ENCODE assay signal across 28 mouse cellular contexts in genomic region chr4:110172028-110172427, GRCm38 (mm10).
"Had no signal": no experiment of that assay in that cellular context is flagged by ENCODE, and none has a peak within 500 bp of the region (broad histone marks: within the 10 kb centered on the region; RNA-seq: fewer than 3 reads in every experiment).

No protein-coding gene starts in this region.

- H3K27me3 ChIP-seq: heart, embryonic 12.5 days; heart, embryonic 13.5 days; heart, embryonic 15.5 days; hindbrain, embryonic 12.5 days; hindbrain, embryonic 13.5 days; hindbrain, embryonic 15.5 days; intestine, embryonic 15.5 days; kidney, embryonic 15.5 days had no signal

- ATAC-seq: hindbrain, embryonic 16.5 days; hindbrain, postnatal 0 days; inflammation-experienced regulatory T-cells, adult 6 months; intestine, embryonic 15.5 days; intestine, embryonic 16.5 days; intestine, postnatal 0 days had no signal

- DNase-seq: heart, postnatal 14 days; heart, postnatal 36 days; heart, postnatal 4 days; kidney, adult 11 months; kidney, adult 18-20 months; kidney, adult 2 months; kidney, adult 8-10 months; kidney, adult 9 months; kidney, postnatal 10 days; kidney, postnatal 14 days; kidney, postnatal 25 days; kidney, postnatal 36 days; kidney, postnatal 4 days; layer of hippocampus, adult 9-11 months; layer of hippocampus, postnatal 36 days had no signal
